Mouse (Mus musculus): ENCODE results near the gene Etv5. TPM values are rescaled to one million over a fixed set of nuclear protein-coding genes. Genes with fewer than 3 reads are reported as not detected.
"Not testable (repeated sequence)": the region's sequence is repeated elsewhere in the genome, so short reads cannot be mapped to it uniquely, and the experiment has no call there.

Gene Etv5
- polyA plus RNA-seq, 1 experiment from 2014 or later: 31.8 TPM

- Histone ChIP-seq H3K9ac (no peak overlapping the region), H3K27ac (replicated peaks) (no peak overlapping the region), H3K36me3 (no peaks in the 10 kb centered on the region), H3K27me3 (no peaks in the 10 kb centered on the region), H3K9me3 (replicated peaks) (no peaks in the 10 kb centered on the region), H3K4me2 (replicated peaks) (no peak overlapping the region), H3K4me1 (no peaks in the 10 kb centered on the region), H3K4me3 (replicated peaks) (no peak overlapping the region)
- ATAC-seq (ENCODE audit: insufficient number of reproducible peaks, low FRiP score, low TSS enrichment, low read depth): no peak
- WGBS: 89% methylated on average over 7 of the region's 7 CpGs
Measured at GRCm38 (mm10) chr16:22367099-22367498, 72.4 kb downstream of the Etv5 start.

GRCm38 (mm10) chr16:22366040-22366439 is 73.5 kb downstream of the Etv5 start:
- Histone ChIP-seq H3K4me2 (replicated peaks) (no peak overlapping the region), H3K4me3 (replicated peaks) (no peak overlapping the region), H3K9me3 (replicated peaks) (no peaks in the 10 kb centered on the region), H3K27ac (replicated peaks) (no peak overlapping the region), H3K9ac (no peak overlapping the region), H3K27me3 (no peaks in the 10 kb centered on the region), H3K4me1 (no peaks in the 10 kb centered on the region), H3K36me3 (no peaks in the 10 kb centered on the region)
- no peak for ATAC-seq (ENCODE audit: insufficient number of reproducible peaks, low FRiP score, low TSS enrichment, low read depth)
- 66% methylated on average over 7 of the region's 7 CpGs for WGBS

- ATAC-seq (ENCODE audit: insufficient number of reproducible peaks, low FRiP score, low TSS enrichment, low read depth): no peak
- Histone ChIP-seq H3K36me3 (no peaks in the 10 kb centered on the region), H3K9ac (no peak overlapping the region), H3K4me1 (no peaks in the 10 kb centered on the region), H3K27me3 (no peaks in the 10 kb centered on the region), H3K27ac (replicated peaks) (no peak overlapping the region), H3K9me3 (replicated peaks) (no peaks in the 10 kb centered on the region), H3K4me3 (replicated peaks) (no peak overlapping the region), H3K4me2 (replicated peaks) (no peak overlapping the region)
- WGBS: 47% methylated on average over 3 of the region's 3 CpGs
Measured at GRCm38 (mm10) chr16:22365596-22365995, 73.9 kb downstream of the Etv5 start.

DNA sequence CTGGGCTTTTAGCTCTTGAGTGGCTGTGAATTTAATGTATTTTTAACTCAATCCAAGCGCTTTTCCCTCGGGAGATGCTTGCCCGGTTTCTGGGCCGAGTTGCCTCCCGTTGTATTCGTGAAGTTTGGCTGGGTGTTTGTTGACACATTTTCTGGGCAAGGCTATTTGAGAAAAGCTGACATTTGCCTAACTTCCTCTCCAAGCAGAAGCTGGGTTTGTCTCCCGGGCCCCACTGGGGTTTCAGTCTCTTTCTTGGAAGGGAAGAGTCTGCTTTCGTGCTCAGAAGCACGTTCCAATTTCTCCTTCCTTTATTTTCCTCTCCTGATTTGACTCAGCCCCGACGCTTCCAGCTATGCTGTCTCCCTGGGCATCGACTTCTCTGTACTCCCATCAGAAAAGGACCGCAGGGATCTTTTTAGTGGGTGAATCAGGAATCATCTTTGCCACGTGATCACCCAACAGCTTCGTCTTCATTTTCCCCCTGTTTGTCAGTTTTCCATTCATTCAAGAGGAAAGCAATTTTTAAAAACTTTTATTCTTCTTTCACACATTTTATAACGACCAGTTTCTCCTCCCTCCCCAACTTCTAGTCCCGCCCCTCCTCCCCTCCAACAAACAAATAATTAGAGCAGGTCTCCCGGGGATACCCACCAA is 80.7 kb downstream of the Etv5 start:
- no peaks in the 10 kb centered on the region for H3K27me3 ChIP-seq
- peak overlapping the region; percentile 15 for H3K4me3 ChIP-seq (replicated peaks)
- peaks cover 11% of the 10 kb centered on the region; the same call in 1 of the 2 replicates for H3K4me1 ChIP-seq
- H3K27ac ChIP-seq (replicated peaks): peak overlapping the region; percentile 69
- H3K36me3 ChIP-seq: no peaks in the 10 kb centered on the region
- WGBS: 12% methylated on average over 18 of the region's 18 CpGs
- H3K9me3 ChIP-seq (replicated peaks): no peaks in the 10 kb centered on the region
- no peak overlapping the region for H3K9ac ChIP-seq
- peak overlapping the region; percentile 36 for H3K4me2 ChIP-seq (replicated peaks)
- ATAC-seq (ENCODE audit: insufficient number of reproducible peaks, low FRiP score, low TSS enrichment, low read depth): no peak

GRCm38 (mm10) chr16:22354177-22354576 is 85.3 kb downstream of the Etv5 start:
- not testable (repeated sequence) for H3K9ac ChIP-seq; ATAC-seq (ENCODE audit: insufficient number of reproducible peaks, low FRiP score, low TSS enrichment, low read depth); H3K27me3 ChIP-seq; H3K4me3 ChIP-seq (replicated peaks); H3K4me2 ChIP-seq (replicated peaks); H3K27ac ChIP-seq (replicated peaks); H3K4me1 ChIP-seq; H3K36me3 ChIP-seq; H3K9me3 ChIP-seq (replicated peaks)
- WGBS: 87% methylated on average over 5 of the region's 5 CpGs

DNA sequence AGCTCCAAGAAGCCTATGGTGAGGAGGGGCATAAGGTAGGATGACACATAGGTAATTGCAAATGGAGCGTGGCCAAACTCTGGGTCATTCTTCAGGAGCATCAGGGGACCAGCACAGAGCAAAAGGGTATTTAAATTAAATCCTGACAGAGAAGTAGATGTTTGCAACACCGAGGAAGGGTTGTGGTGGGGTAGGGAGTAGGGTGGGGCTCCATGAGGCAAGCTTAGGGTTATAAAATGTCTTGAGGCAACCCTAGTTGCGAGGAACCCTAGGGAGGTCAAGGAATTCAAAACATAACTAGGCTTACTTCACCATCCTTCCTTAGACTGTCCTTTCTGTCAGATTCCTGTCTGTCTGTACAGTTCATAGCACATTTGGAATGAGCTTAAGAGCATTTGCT is 85.9 kb downstream of the Etv5 start:
- Histone ChIP-seq H3K27me3 (no peaks in the 10 kb centered on the region), H3K9me3 (replicated peaks) (no peaks in the 10 kb centered on the region), H3K4me1 (peaks cover 4% of the 10 kb centered on the region; the same call in 1 of the 2 replicates), H3K4me2 (replicated peaks) (no peak overlapping the region), H3K27ac (replicated peaks) (no peak overlapping the region), H3K9ac (no peak overlapping the region), H3K4me3 (replicated peaks) (no peak overlapping the region), H3K36me3 (no peaks in the 10 kb centered on the region)
- no peak for ATAC-seq (ENCODE audit: insufficient number of reproducible peaks, low FRiP score, low TSS enrichment, low read depth)
- WGBS: 70% methylated on average over 3 of the region's 3 CpGs

GRCm38 (mm10) chr16:22351194-22351593 is 88.3 kb downstream of the Etv5 start:
- Histone ChIP-seq H3K27me3 (no peaks in the 10 kb centered on the region), H3K27ac (replicated peaks) (no peak overlapping the region), H3K4me2 (replicated peaks) (no peak overlapping the region), H3K4me1 (no peaks in the 10 kb centered on the region), H3K9ac (no peak overlapping the region), H3K36me3 (no peaks in the 10 kb centered on the region), H3K4me3 (replicated peaks) (no peak overlapping the region), H3K9me3 (replicated peaks) (no peaks in the 10 kb centered on the region)
- no peak for ATAC-seq (ENCODE audit: insufficient number of reproducible peaks, low FRiP score, low TSS enrichment, low read depth)
- 89% methylated on average over 4 of the region's 4 CpGs for WGBS

GRCm38 (mm10) chr16:22349798-22350197 is 89.7 kb downstream of the Etv5 start:
- no peak overlapping the region for H3K27ac ChIP-seq (replicated peaks)
- H3K36me3 ChIP-seq: no peaks in the 10 kb centered on the region
- H3K9ac ChIP-seq: no peak overlapping the region
- 75% methylated on average over 4 of the region's 5 CpGs for WGBS
- H3K4me1 ChIP-seq: no peaks in the 10 kb centered on the region
- H3K4me3 ChIP-seq (replicated peaks): no peak overlapping the region
- no peaks in the 10 kb centered on the region for H3K9me3 ChIP-seq (replicated peaks)
- H3K27me3 ChIP-seq: no peaks in the 10 kb centered on the region
- no peak for ATAC-seq (ENCODE audit: insufficient number of reproducible peaks, low FRiP score, low TSS enrichment, low read depth)
- no peak overlapping the region for H3K4me2 ChIP-seq (replicated peaks)

GRCm38 (mm10) chr16:22348478-22349270 is 90.8 kb downstream of the Etv5 start:
- no peak overlapping the region for H3K4me2 ChIP-seq (replicated peaks)
- ATAC-seq (ENCODE audit: insufficient number of reproducible peaks, low FRiP score, low TSS enrichment, low read depth): no peak
- H3K27me3 ChIP-seq: no peaks in the 10 kb centered on the region
- no peak overlapping the region for H3K27ac ChIP-seq (replicated peaks)
- H3K9me3 ChIP-seq (replicated peaks): no peaks in the 10 kb centered on the region
- no peak overlapping the region for H3K9ac ChIP-seq
- no peaks in the 10 kb centered on the region for H3K4me1 ChIP-seq
- 35% methylated on average over 16 of the region's 16 CpGs for WGBS
- no peaks in the 10 kb centered on the region for H3K36me3 ChIP-seq
- H3K4me3 ChIP-seq (replicated peaks): no peak overlapping the region

- H3K9me3 ChIP-seq (replicated peaks): no peaks in the 10 kb centered on the region
- no peak overlapping the region for H3K4me3 ChIP-seq (replicated peaks)
- H3K27ac ChIP-seq (replicated peaks): no peak overlapping the region
- H3K27me3 ChIP-seq: no peaks in the 10 kb centered on the region
- WGBS: 71% methylated on average over 4 of the region's 4 CpGs
- no peaks in the 10 kb centered on the region for H3K36me3 ChIP-seq
- H3K4me2 ChIP-seq (replicated peaks): no peak overlapping the region
- H3K9ac ChIP-seq: no peak overlapping the region
- H3K4me1 ChIP-seq: no peaks in the 10 kb centered on the region
- no peak for ATAC-seq (ENCODE audit: insufficient number of reproducible peaks, low FRiP score, low TSS enrichment, low read depth)
Measured at GRCm38 (mm10) chr16:22348014-22348413, 91.5 kb downstream of the Etv5 start.

GRCm38 (mm10) chr16:22341236-22341671 is 98.3 kb downstream of the Etv5 start:
- WGBS: 41% methylated on average over 4 of the region's 4 CpGs
- no peak for ATAC-seq (ENCODE audit: insufficient number of reproducible peaks, low FRiP score, low TSS enrichment, low read depth)
- Histone ChIP-seq H3K36me3 (no peaks in the 10 kb centered on the region), H3K27ac (replicated peaks) (peak overlapping the region; percentile 53; the same call in 1 of the 2 replicates), H3K27me3 (no peaks in the 10 kb centered on the region), H3K9me3 (replicated peaks) (no peaks in the 10 kb centered on the region), H3K9ac (no peak overlapping the region), H3K4me3 (replicated peaks) (no peak overlapping the region), H3K4me1 (0 out of 2 replicates have a peak, but pooled peaks cover 3% of the 10 kb centered on the region), H3K4me2 (replicated peaks) (no peak overlapping the region)

All from embryonic facial prominence, embryonic 15.5 days (tissue).